8 mouse cellular contexts compared by ENCODE assay signal in genomic region chr17:73174083-73174562, GRCm38 (mm10).
A peak's percentile ranks its signal among the peaks of the same experiment; 100 is the strongest.
DNase-seq lines count a peak whose midpoint lies in the region; ATAC-seq lines count a peak whose summit lies in the region.

No protein-coding gene starts in this region.

- H3K4me3 ChIP-seq in heart, embryonic 14.5 days (ENCODE audit: control insufficient read depth in 1 of 2, insufficient read depth in 1 of 2, low read depth in 1 of 2, low read length in 2 of 2) = no peak overlapping the region

- H3K9me3 ChIP-seq in heart, embryonic 14.5 days (ENCODE audit: control insufficient read depth, low read length) = no peaks in the 10 kb centered on the region

- DNase-seq in heart, adult 18-20 months = peak; percentile 53 to 70
- no peak for DNase-seq in heart, adult 8-10 months (ENCODE audit: low spot score)
- peak; percentile 12 for DNase-seq in MEL-GATA-1-ER (ENCODE audit: extremely low read depth, low read depth)
- DNase-seq in embryo, embryonic 11 days = peak; percentile 45
- DNase-seq in kidney, postnatal 14 days = peak; percentile 59
- DNase-seq in splenic B cell, adult 2 months (ENCODE audit: low read depth, low spot score) = peak; percentile 85

- no peaks in the 10 kb centered on the region for H3K27me3 ChIP-seq in heart, embryonic 14.5 days (ENCODE audit: control insufficient read depth, insufficient read depth, low read length)
- no peaks in the 10 kb centered on the region for H3K27me3 ChIP-seq in splenic B cell, adult 2 months (ENCODE audit: control insufficient read depth, insufficient read depth, low read length, poor library complexity, severe bottlenecking)

- WGBS in heart, embryonic 14.5 days = 44% methylated on average over 5 of the region's 5 CpGs

- peak; percentile 50; the same call in 1 of the 2 replicates for ATAC-seq in heart, embryonic 14.5 days (ENCODE audit: insufficient number of reproducible peaks, insufficient read depth, low FRiP score, low read depth)
- peak; percentile 96 for ATAC-seq in megakaryocyte-erythroid progenitor cell, adult 5-6 weeks (replicated peaks; ENCODE audit: low FRiP score, low TSS enrichment, poor library complexity, severe bottlenecking)

- peaks cover 15 to 31% of the 10 kb centered on the region in 2 experiments; a peak in 3 of 4 replicates for H3K4me1 ChIP-seq in heart, embryonic 14.5 days (ENCODE audit: control insufficient read depth in 2 of 2, insufficient read depth in 2 of 2, low read length in 2 of 2)

- H3K9ac ChIP-seq in heart, embryonic 14.5 days (ENCODE audit: low read length) = 0 out of 2 replicates have a peak overlapping the region, but pooled peaks have one; percentile 3

- H3K27ac ChIP-seq in heart, embryonic 14.5 days (replicated peaks in 1 of 2; ENCODE audit: control insufficient read depth in 1 of 2, insufficient read depth in 1 of 2, low read depth in 2 of 2, low read length in 2 of 2) = peak overlapping the region; percentile 30 to 66

- H3K4me2 ChIP-seq in heart, embryonic 14.5 days (ENCODE audit: low read length) = no peak overlapping the region

- peaks cover 16% of the 10 kb centered on the region for H3K36me3 ChIP-seq in heart, embryonic 14.5 days (ENCODE audit: control insufficient read depth, insufficient read depth, low read length)
- H3K36me3 ChIP-seq in splenic B cell, adult 2 months (ENCODE audit: control insufficient read depth, insufficient read depth, low read length, poor library complexity, severe bottlenecking) = no peaks in the 10 kb centered on the region
